Mouse (Mus musculus) gonadal fat pad, adult 2 months (tissue): Measurements from ENCODE around the gene Ctxn1. TPM values are rescaled to one million over a fixed set of nuclear protein-coding genes. Genes with fewer than 3 reads are reported as not detected.

Experiments used
- DNase-seq: peaks from one replicate; pipeline ENCODE4 v3.0.0-alpha.2; 2012; ENCODE audit warnings: low read depth
- polyA plus RNA-seq: library from polyadenylated mRNA; depleted of rRNA; stranded (reverse); fragments of >200 nt; gene quantifications from 2 replicates; pipeline ENCODE4 v1.2.3, GENCODE M21; 2012; rRNA removed

Ctxn1 gene
- polyA plus RNA-seq, 1 experiment, result 23.9 TPM

DNA sequence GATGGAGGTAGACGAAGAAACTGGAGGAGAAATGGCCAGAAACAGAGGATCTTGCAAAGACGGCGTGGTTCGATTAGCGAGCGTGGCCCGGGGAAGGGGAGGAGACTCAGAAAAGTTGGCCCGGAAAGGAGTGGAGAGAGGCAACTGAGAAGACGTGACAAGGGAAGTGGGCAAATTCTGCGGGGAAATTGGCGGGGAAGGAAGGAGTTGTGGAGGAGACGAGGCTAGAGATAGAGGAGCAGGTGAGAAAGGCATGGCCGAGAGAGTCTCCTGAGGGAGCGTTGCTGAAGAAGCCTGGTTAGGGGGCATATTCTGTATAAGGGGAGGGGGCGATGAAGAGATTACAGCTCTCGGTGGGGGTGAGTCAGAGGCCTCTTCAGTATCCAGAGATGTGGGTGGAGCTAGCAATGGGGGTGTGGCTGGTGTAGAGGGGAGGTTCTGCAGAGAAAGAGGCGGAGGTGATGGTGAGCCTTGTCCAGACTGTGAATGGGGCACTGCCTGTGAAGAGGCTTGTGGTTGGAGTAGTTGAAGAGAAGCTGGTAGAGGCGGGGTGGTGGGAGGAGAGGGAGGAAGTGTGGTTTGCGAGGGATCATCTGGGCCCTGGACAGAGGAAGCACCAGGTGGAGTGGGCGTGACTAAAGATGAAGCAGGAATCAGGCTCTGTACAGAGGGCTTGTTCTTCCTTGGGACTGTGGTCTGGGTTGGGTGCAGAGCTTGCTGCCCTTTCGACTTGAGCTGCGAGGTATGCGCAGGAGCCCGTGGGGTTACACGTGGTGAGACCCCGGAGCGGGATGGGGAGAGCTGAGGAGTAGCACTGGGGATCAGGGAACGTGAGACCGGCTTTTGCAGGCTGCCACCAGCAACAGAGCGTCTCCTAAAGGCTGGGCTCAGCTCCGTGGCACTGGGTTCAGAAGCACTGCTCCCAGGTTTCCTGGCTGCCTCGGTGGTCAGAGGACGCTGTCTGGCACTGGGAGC is 44.8 kb downstream of the Ctxn1 start:
- DNase-seq, result no peak

DNA sequence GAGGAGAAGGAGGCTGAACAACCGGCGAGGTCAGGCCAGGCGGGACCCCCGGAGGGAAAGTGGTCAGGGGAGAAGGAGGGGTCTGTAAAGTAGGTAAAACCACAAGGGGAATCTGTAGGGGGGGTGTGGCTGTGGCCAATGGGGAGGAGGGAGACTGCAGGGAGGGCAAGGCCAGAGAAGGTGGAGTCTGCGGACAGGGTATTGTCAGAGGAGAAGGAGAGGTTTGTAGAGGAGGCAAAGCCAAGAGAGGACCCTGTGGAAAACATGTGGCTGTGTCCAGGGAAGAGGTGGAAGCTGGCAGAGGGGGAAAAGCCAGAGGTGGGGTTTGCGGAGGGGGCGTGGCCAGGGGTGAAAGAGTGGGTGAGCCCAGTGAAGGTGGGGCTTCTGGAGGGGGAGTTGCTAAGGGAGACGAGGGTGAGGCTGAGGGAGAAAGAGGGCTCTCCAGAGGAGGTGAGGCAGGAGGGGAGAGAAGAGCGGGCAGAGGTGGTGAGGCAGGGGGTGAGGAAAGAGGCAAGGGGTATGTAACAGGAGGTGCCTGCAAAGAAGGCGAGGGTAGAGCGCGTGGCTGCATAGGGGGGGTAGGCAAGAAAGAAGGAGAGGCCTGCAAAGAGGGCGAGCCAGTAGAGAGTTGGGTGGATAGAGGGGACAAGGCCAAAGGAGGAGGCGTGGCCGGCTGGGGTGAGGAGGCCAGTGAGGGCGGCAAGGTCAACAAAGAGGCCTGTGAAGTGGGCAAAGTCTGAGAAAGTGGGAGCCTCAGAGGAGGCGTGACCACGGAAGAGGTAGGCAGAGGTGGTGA is 45.7 kb downstream of the Ctxn1 start:
- DNase-seq, result no peak

DNA sequence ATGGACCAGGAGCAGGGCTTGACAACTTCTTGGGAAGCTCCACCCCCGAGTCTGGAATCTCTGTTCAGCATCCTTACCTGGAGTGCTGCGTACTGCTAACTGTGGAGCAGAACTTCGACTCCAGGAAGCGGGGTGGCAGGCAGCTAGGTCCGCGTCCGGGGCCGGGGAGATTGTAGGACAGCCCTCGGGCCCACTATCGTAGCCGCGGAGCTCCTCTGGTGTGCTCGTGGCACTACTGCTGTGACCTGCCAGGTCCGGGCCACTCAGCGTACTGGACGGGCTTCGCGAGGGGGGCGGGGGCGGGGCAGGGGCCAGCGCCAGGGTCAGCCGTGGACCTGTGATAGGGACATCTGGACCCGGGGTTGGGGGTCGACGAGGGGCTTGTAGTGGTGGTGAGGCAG is 46.3 kb downstream of the Ctxn1 start:
- DNase-seq, result no peak

DNA sequence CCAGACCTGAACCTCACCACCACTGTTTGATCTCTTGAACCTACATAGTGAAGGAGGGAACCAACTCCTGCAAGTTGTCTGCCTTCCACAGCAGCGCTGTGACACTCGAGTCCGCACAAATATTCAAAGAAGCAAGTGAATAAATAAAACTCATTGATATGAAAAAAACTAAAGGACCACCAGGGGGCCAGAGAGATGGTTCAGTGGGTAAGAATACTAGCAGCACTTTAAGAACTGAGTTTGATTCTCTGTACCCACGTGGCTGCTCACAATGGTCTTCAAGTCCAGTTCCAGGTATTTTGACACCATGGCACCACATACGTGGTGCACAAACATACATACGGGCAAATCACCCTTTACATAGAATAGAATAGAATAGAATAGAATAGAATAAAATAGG is 48.0 kb downstream of the Ctxn1 start:
- DNase-seq, result no peak

Other genes starting within 250 kb of the Ctxn1 start
- gene Cd209f, start 153.4 kb downstream of the Ctxn1 start, polyA plus RNA-seq, result 7.2 and 11.4 TPM in 2 replicates
- 7.3 and 10.9 TPM in 2 replicates for gene Cd209g, start 125.2 kb downstream of the Ctxn1 start, polyA plus RNA-seq
- gene Evi5l, start 92.7 kb downstream of the Ctxn1 start, polyA plus RNA-seq, result 39.8 and 41.1 TPM in 2 replicates
- gene Prr36, start 41.8 kb downstream of the Ctxn1 start, polyA plus RNA-seq, result 0.09 and 0.12 TPM in 2 replicates
- 4.1 and 4.3 TPM in 2 replicates for gene Lrrc8e, start 32.4 kb downstream of the Ctxn1 start, polyA plus RNA-seq
- 27.6 and 28.2 TPM in 2 replicates for gene Map2k7, start 20.5 kb downstream of the Ctxn1 start, polyA plus RNA-seq
- 1.3 and 1.9 TPM in 2 replicates for gene Gm49320, start 20.4 kb downstream of the Ctxn1 start, polyA plus RNA-seq
- 9.0 and 10.7 TPM in 2 replicates for gene Tgfbr3l, start 11.1 kb downstream of the Ctxn1 start, polyA plus RNA-seq
- 47.0 and 48.2 TPM in 2 replicates for gene Snapc2, start 6.2 kb downstream of the Ctxn1 start, polyA plus RNA-seq
- 51.3 and 74.6 TPM in 2 replicates for gene Timm44, start 16.6 kb upstream of the Ctxn1 start, polyA plus RNA-seq
- 5.3 and 6.9 TPM in 2 replicates for gene Ccl25, start 65.9 kb upstream of the Ctxn1 start, polyA plus RNA-seq
- gene Elavl1, start 66.1 kb upstream of the Ctxn1 start, polyA plus RNA-seq, result 29.8 and 38.8 TPM in 2 replicates
- 123 and 211 TPM in 2 replicates for gene Cers4, start 233.8 kb upstream of the Ctxn1 start, polyA plus RNA-seq